Mouse (Mus musculus) mouse embryonic stem cell (cell line): ENCODE measurements at regions not wholly inside any gene's neighbourhood (a gene's known extent, or its start where the extent isn't known, plus 50 kb on each side); places are given as distances from the start of the nearest gene placed in this dataset.

Source experiments
- in situ Hi-C, 2 experiments: fragments of 300-500 bp; cut with MboI; formaldehyde crosslinking; loops; 1 replicate in 1 of 2; 3 replicates in 1 of 2; pipeline ENCODE4 v1.14.3; 2019 to 2020; ENCODE audit warnings: low sequenced_read_pairs in 2 of 2, low pct_unique_long_range_greater_than_20kb in 1 of 2, mixed read lengths in 1 of 2; ENCODE audit not compliant: unreplicated experiment in 1 of 2

DNA sequence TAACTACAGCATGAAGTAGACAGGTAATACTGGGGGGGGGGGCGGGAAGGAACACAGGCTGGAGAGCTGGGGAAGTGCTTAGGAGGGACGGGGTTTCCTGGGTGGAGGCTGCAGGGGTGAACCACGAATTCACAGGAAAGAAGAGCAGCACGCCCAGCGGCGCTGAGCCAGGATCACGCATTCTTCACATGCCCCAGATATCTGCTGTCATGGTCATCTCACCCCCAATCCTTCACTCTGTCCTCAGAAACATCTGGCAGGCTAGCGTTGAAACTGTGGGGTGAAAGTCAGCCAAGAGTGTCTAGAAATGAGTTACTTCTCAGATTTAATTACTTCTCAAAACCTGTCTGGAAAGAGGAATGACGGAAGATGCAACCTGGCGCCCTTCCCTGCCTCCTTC, 197.3 kb upstream of the Zpld1 start:
- in situ Hi-C loops, result loop anchor here (25.0 kb wide), 1 partner anchor 367 kb away; no protein-coding TSS in a partner anchor

DNA sequence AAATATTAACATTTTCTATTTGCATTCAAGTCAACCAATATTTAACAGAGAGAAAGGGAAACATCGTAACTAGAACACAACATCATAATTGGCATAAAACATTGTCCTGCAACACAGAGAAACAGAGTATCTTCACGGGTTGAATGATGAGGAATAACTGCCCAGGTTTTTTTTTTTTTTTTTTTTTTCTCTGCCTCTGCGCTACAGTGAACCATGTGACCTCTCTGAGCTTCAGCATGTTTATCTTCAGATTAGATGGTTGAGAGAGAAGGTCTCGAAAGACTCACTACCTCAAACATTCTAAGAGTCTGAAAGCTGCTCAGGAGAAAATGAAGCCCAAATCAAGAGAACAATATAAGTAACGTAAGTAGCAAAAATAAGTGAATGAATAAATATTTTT, 196.4 kb upstream of the Zpld1 start:
- in situ Hi-C loops, result loop anchor here (25.0 kb wide), 1 partner anchor 368 kb away; no protein-coding TSS in a partner anchor

DNA sequence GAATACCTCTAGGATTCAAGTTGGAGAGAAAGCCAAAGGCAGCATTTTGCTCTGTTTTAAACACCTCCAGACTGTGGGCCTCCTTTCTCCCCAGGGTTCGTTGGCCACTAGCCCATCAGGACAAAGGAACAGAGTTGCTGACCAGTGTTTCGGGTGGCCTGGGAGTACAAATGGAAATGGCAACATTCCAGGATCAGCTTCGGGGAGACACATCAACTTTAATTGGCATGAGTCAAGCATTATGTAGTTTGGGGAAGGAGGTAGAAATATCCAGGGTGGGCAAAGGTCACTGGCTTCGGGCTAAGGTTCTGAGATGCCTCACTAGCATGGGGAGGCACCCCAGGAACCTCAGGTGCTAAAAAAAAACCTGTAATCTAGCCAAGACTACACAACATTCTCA, 194.3 kb upstream of the Zpld1 start:
- in situ Hi-C loops, result loop anchor here (25.0 kb wide), 1 partner anchor 370 kb away; no protein-coding TSS in a partner anchor

DNA sequence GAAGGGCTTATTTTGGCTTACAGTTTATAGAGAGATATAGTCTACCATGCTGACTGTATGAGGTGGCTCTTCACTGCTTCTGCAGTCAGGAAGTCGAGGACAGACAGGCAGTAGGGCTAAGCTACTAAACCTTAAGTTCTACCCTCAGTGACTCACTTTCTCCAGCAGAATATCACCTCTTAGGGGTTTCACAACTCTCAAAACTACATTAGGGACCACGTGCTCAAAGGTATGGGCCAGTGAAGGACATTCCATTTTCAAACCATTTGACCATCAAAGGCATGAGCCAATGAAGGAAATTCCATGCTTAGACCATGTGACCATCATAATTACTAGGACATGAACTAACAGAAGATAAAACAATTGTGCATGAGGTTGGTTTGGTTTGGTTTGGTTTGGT, 186.6 kb upstream of the Zpld1 start:
- in situ Hi-C loops, result loop anchor here (25.0 kb wide), 1 partner anchor 378 kb away; no protein-coding TSS in a partner anchor

DNA sequence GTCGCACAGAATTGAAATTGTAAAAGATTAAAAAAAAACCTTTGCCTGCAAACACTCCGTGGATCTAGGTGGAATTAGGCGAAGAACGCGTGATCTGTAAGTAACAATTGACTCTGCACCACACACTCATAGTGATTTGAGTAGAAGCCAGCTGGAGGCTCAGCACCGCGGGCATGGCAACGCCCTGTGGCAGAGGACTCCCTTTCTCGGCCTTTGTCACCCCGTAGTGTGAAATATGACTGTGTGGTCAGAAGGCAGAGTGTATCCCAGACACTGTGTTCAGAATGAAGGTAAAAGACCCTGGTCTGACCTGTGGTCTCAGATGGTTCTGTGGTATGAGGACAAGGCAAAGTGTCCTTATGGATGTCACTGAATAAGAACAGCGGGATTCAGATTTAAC, 183.0 kb upstream of the Zpld1 start:
- in situ Hi-C loops, result loop anchor here (25.0 kb wide), 1 partner anchor 382 kb away; no protein-coding TSS in a partner anchor

DNA sequence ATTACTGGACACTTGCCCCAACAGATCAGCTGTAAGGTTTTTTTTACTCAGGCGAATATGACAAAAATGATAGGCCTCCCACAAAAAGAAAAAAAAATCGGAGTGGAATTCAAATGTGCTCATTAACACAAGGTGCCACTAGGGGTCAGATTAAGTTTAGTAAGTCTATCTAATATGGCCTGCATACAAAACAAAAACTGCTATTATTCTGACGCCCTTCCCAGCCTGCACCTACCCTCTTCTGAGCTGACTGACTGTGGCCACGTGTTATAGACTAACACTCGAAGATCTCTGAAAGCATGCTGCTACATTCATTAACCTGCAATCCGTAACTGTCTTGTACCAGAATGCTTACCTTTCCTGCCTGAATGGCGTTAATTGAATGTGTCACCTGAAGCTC, 182.5 kb upstream of the Zpld1 start:
- in situ Hi-C loops, result loop anchor here (25.0 kb wide), 1 partner anchor 382 kb away; no protein-coding TSS in a partner anchor

DNA sequence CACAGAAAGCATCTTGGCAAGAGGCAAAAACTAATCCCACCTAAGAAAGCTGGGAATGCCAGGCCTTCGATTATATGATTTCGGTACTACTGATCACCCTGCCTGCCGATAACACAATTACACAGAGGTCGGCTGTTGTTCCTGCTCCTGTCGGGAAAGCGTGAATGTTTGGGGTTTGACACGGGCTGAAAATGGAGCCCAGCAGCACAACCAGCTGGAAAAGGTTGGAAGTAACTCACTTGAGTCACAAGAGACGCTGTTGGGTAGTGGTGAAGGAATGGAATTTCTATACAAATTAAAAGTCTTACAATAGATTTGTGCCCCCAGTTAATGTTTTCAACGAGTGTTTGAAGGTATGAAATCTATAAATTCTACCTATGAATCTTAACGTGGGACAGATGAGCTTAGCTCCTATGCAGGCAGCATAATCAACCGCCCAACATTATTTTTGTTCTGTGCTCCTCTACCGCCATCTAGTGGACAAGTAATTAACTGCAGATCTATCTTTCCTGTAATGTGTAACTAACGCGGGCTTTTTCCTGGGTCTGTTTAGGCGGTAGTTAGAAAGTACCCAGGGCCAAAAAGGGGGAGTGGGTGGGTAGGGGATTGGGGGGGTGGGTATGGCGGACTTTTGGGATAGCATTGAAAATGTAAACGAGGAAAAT, 178.9 kb upstream of the Zpld1 start:
- in situ Hi-C loops, result loop anchor here (25.0 kb wide), 1 partner anchor 386 kb away; no protein-coding TSS in a partner anchor

DNA sequence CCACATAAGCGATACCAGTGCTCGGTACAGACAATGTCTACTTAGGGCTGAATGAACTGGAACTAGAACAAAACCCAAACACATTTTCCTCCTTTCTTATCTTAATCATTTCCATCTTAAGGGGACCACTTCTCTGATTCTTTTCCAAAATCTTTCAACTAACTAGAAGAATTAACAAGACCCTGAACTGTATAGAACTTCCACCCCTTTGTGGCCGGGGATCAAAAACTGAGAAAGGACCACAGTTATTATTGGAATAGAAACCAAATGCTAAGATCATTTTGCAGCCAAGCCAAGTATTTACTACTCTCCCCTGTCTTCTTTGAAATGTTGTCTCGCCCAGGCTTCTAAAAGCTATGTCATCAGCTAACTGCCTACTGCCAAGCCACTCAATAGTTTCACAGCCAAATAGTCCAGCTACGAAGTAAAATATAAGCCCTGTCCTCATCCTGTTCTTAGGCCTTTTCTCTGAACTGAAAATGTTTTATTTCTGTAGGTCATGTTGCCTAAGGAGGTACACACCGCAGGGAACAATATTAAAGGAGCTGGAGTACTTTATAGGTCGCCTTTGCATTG, 177.3 kb upstream of the Zpld1 start:
- in situ Hi-C loops, result loop anchor here (25.0 kb wide), 2 partner anchors 387 to 488 kb away; no protein-coding TSS in a partner anchor

DNA sequence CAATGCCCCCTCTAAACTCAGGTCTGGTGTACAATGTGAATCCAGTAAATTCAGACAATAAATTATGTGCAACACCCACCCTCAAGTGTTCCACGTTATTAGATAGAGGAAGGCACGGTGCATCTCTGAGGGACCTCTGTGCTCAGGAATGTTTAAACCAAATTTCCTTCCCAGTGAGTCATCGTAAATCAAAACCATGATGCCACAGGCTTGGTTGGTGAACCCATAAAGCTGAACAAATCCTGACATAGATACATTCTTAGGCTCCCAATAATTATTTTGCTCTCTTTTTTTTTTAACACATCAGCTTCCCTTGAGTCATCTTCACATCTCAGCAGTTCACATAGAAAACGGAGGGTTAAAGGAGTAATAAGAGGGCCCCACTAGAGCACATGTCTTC, 173.6 kb upstream of the Zpld1 start:
- in situ Hi-C loops, result loop anchor here (25.0 kb wide), 1 partner anchor 484 kb away; no protein-coding TSS in a partner anchor

DNA sequence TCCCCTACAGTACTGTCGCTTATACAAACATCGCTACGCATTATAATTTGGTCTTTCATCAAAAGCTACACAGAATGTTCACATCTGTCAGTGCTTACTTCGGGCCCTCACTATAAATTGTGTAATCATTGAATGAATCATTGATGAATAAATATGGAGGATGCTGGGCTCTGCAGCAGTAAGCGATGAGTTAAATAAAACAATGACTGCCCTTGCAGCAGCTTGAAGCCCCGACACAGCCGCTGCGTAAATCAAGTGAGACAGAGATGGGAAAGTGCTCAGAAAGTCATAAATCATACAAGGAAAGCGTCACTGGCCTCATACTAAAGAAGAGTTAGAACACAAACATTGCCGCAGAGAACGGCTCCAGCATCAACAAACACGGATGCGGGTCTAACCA, 172.9 kb upstream of the Zpld1 start:
- in situ Hi-C loops, result loop anchor here (25.0 kb wide), 1 partner anchor 483 kb away; no protein-coding TSS in a partner anchor

DNA sequence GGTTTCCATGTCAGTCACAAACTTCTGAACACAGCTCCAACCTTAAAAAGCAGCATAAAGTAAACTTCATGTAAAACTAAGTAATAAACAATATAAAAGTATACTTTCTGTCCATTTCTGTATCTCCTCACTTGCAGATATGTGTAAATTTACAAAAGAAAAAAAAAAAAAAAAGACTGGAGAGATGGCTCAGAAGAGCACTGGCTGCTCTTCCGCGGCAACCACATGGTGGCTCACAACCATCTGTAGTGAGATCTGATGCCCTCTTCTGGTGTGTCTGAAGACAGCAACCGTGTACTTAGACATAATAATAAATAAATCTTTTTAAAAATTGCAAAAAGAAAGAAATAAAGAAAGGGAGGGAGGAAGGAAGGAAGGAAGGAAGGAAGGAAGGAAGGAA, 171.9 kb upstream of the Zpld1 start:
- in situ Hi-C loops, result loop anchor here (25.0 kb wide), 1 partner anchor 482 kb away; no protein-coding TSS in a partner anchor

DNA sequence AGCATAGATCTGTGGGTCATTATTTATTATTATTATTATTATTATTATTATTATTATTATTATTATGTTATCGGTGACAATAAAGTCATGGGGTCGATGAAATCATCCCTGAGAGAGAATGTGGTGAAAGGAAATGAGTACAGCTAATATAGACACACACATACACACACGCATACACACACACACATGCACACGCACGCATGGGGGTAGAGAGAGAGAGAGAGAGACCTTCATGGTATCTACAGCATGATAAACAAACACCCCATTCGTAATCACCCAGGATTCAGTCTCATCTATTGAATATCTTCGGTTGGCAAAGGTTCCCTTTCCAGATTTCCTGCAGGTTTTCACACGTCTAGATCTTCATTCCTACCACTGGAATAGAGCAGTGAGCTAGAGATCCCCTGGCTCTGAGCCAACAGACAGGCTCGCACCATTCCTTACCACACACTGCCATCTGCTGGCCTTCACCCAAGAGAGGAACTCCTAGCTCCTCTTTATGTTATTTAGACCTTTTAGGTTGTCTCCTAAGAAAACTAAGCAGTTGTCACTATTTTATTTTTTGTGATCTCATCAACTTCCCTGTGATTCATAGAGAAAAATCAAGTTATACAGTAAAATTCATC, 171.2 kb upstream of the Zpld1 start:
- in situ Hi-C loops, result loop anchor here (25.0 kb wide), 1 partner anchor 482 kb away; no protein-coding TSS in a partner anchor

DNA sequence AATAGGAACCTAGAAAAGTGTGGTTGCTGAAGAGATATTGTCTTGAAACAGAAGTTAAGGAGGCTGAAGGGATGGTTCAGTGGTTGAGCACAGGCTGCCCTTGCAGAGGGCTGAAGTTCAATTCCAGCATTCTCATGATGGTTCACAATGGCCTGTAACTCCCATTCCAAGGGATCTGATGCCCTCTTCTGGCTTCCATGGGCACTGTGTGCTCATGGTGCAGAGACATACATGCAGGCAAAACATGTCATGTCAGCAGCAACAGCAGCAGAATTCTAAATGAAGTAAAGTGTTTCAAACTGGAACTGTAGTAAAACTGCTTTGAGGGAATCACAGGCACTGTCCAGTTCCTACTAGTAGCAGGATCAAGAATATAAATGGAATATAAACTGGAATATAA, 162.7 kb upstream of the Zpld1 start:
- in situ Hi-C loops, result loop anchor here (25.0 kb wide), 1 partner anchor 473 kb away; no protein-coding TSS in a partner anchor

DNA sequence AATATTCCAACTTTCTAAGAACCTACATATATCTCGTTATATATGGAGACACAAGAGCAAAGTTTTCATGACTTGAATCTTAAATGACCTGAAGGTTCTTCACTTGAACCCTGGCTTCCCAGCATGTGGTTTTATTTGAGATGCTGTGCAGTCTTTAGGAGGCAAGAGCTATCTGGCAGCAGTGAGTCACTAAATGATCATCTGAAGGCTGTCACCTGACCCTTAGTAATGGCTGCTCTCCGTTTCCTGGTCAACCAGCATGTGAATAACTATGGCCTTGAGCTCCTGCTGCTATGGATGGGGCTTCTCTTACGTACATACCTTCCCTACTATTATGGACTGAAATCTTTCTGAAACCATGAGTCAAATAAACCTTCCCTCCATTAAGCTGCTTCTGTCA, 149.8 kb upstream of the Zpld1 start:
- in situ Hi-C loops, result no loop called here

DNA sequence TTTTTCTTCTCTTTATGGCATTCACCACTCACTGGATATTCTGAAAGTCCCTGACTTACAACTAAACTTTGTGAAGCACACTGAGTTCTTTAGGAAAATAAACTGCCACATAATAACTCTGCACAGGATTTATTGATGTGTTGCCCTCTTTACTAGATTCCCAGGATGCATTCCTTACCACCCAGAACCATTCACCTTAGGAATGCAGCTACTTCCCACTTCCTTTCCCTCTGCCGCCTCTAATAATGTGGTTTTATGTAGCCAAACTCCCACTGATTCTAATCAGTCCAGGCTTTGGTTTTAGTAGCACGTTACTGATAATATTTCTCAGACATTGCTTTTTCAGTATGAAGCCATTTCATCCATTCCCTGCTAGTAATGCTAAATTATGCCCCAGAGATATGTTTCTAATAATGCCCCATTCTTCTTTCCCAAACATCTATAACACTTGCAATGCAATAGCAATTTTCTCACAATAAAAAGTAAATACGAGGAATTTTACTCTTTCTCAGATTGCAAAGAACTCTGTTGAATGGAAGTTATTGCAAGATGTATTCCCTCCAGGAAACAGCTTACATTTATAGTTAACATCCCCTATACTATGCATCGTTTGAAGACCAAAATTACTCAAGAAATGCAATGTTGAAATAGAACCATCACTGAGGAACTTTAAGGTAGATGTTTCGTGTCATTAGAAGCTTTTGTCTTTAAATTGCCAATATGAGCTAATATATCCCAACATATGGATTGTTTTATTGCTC, 145.2 kb upstream of the Zpld1 start:
- in situ Hi-C loops, result no loop called here

DNA sequence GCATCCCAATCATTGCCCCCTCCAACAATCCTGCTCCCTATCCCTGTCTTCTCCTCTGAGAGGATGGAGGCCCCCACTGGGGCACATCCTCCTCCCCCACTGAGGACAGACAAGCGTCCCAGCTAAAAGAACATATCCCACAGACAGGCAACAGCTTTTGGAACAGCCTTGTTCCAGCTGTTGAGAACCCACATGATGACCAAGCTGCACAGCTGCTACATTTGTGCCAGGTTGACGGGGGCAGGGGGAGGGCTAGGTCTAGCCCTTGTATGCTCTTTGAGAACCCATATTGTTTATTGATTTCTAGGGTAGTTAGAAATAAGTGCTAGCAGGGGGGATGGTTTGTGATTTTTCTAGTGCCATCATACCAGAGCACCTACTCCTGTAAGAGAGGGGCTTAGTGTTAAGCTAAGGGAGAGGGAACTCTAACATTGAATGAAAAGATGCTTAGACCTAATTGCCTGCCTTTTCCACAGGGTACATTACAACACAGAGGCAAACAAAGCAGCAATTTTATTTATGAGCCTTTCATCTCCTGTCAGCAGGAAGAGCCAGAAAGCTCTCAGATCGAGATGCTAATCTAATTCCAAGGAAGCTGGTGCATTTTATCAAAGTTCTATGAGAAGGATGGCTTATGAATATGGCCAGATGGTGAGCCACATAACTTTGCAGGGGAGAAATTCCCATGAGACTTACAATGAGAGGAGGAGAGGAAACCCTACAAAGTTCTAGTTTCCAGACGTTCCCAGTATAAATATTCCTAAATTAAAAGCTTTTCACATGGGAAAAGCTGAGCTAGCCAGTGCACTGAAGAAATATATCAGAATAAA, 137.6 kb upstream of the Zpld1 start:
- in situ Hi-C loops, result no loop called here

DNA sequence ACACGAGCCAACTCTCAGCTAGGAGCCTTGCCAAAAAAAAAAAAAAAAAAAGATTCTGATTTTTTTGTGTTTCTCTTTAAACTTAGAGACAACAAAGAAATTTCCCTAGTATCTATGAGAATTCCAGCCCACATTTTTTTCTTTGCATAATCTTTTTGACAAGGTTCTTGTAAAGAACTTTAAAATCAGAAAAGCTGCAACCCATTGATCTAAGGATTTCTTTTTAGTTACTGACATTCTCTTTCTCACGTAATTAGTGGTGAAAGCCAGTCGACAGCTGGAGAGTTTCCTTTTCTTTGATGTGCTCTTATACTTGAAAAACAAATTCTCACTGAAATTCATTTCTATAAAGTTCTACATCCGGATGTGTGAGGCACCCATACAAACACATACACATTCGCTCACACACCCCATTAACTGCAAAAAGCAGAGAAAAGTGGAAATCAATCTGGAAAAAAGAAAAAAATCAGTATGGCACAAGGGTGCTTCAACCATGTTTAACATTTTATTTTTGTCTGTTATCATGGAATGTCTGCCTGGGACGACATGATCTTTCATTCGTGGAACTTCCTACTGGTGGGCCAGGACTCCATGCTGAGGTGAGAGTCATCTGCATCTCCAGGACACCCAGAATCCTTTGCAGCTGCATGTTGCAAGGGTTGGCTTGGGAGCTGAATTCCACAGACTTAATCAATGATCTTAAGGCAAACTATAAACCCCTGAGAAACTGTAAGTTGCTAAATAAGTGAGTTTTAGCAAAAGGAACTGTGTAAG, 124.0 kb upstream of the Zpld1 start:
- in situ Hi-C loops, result no loop called here
